Mouse (Mus musculus): Measurements from ENCODE around the gene Tgfb2.

Gene Tgfb2

GRCm38 (mm10) chr1:186655096-186655495 is 50.7 kb downstream of the Tgfb2 start:
- peak; percentile 40 for DNase-seq

- no peak for DNase-seq
These were observed 53.6 kb downstream of the Tgfb2 start for GRCm38 (mm10) chr1:186652208-186652607.

GRCm38 (mm10) chr1:186650011-186650410 is 55.8 kb downstream of the Tgfb2 start:
- no peak for DNase-seq

GRCm38 (mm10) chr1:186637304-186638213 is 68.2 kb downstream of the Tgfb2 start:
- DNase-seq: no peak

GRCm38 (mm10) chr1:186635045-186635444 is 70.7 kb downstream of the Tgfb2 start:
- no peak for DNase-seq

GRCm38 (mm10) chr1:186631457-186631856 is 74.3 kb downstream of the Tgfb2 start:
- no peak for DNase-seq

DNA sequence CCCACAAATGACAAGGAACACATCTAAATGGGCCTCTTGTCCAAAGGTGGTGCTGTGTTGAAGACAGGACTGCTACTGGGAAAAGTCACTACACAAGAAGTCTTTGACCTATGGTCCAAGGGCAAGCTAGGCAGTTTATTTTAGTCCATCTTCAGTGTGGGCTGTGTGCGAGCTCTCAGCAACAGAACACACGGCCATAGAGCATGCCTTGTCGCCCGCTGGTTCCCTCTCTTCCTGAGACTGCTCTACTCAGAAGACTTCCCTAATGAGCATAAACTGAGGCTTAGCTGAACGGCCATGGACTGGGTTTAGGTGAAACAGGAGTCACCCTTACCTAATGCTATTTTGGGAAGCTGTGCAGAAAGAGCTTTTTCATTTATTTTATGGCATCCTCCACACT is 74.8 kb downstream of the Tgfb2 start:
- no peak for DNase-seq

DNA sequence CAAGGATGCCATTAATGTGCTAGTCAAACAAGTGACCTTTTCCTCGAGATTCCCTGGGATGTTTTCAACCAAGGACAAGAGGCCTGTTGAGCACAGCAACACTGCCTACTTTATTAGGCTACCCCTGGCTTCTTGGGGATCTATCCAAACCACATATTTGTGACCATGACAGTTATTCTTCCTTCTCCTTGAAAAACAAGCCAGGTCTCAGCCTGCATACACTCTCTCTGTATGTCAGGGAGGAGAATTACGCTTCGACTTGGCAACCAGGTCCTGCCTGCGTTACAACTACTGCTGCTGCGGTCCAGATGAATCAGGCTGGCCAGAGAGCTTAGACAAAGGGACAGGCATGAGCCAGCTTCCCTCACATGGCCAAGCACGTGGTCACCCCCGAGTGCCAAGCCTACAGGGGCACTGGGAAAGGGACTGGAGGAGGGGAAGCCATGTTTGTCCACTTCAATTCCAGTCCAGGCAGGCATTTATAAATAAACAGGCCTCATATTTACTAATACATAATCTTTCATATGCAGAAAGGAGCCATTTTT is 78.3 kb downstream of the Tgfb2 start:
- peak; percentile 54 for DNase-seq

DNA sequence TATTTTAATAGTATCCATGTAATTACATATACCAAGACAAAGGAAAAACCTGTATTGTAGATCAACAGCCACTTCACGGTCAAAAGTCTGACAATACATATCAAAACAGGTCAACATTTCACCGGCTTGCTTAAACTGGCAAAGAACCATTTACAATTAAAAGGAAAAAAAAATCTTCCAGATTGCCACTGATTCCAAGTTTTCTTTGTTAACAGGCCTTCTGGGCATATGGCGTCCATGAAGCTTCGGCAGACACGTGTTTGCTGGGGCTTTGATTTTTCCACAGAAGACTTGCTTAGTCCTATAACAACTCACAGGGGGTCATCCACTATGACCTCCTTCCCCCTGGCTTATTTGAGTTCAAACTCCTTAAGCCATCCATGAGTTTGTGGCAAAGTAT is 81.3 kb downstream of the Tgfb2 start:
- DNase-seq: no peak

DNA sequence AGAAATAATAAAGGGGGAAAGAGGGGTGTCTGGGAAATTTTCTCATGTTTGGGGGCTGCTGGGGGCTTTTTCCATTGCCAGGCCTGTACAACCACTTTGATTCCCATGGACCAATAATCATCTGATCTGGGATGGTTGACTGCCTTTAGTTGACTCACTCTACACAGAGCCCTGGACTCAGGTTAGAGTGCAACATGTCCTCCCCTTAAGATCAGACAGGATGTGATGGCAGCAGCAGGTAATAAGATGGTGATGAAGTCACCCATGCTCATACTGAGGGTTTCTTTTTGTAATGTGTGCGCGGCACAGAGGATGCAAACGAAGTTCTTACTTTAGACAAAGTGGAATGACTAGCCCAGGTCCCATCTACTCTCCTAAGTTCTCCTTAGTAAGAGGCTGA is 84.0 kb downstream of the Tgfb2 start:
- DNase-seq: no peak

GRCm38 (mm10) chr1:186618285-186618684 is 87.5 kb downstream of the Tgfb2 start:
- DNase-seq: no peak

- DNase-seq: no peak
These were observed 94.4 kb downstream of the Tgfb2 start for GRCm38 (mm10) chr1:186611371-186611770.

DNA sequence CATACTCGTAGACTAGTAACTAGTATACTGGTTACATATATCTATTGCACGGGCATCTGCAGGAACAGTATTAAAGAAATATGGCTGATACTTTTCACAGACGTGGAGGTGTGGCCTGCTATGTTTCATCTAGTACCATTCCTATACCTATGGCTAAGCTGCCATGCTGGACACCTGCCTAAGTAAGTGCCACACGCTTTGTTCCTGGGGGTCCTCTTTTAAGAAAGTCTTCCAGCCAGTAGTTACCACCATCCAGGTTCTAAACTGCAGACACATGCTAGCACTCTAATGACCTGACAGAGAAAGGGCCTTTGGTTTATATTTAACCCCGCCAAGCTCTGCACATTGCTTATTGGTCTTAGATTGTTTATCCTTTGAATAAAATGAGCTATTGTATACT is 95.3 kb downstream of the Tgfb2 start:
- no peak for DNase-seq

- DNase-seq: no peak
These were observed 96.0 kb downstream of the Tgfb2 start for GRCm38 (mm10) chr1:186609793-186610233.

- DNase-seq: no peak
These were observed 97.7 kb downstream of the Tgfb2 start for GRCm38 (mm10) chr1:186608116-186608515.

DNA sequence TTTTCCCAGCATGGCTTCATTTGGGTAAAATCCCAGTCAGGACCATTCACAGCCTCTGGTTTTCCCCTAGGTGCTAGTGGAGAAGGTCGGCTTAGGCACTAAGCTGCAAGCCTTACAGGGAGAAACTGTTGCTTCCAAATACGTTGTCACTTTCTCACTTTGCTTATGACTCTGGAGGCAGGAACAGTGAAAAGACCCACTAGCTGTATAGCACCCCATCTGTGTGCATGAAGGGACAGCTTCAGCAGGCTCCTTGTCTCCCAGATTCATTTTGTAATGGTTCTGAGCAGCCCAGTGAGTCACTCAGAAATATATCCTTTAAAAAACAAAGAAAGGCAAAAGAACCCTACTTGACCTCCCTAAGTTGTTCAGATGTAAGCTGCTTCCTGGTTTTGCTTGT is 100.2 kb downstream of the Tgfb2 start:
- no peak for DNase-seq

DNA sequence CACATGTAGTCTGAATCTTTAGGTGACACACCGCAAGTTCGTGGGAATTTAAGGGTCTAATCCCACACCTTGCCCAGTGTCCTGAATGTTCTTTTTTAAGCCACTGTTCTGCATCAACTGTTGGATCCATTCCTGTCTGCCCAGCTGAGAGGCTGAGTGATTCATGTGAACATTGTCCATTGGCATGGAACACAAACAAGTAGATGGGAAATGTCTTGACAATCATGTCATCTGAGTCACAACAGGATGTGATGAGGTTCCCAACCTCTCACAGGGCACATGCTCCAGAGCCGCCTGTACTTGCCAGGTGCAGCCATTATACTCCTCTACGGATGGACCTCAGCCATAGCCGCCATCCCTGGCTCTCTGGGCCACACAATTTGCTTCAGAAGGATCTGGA is 101.7 kb downstream of the Tgfb2 start:
- no peak for DNase-seq

DNA sequence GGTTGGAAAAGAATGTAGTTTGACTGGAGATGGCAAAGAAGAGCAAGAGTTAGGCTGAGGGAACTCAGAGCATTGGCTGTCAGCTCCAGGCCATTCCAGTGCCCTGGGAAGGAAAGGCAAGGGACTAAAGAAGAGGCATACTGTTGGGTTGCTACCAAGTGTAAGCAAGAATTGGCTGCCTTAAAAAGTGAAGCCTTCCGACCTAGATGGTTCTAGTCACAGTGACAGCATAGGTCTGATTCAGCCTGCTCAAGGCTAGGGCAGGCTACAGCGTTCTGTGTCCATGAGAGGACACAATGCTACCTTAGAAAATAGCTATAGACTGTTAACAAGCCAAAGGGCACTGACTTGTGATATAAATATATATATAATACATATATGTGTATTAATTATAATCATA is 117.6 kb downstream of the Tgfb2 start:
- no peak for DNase-seq

DNA sequence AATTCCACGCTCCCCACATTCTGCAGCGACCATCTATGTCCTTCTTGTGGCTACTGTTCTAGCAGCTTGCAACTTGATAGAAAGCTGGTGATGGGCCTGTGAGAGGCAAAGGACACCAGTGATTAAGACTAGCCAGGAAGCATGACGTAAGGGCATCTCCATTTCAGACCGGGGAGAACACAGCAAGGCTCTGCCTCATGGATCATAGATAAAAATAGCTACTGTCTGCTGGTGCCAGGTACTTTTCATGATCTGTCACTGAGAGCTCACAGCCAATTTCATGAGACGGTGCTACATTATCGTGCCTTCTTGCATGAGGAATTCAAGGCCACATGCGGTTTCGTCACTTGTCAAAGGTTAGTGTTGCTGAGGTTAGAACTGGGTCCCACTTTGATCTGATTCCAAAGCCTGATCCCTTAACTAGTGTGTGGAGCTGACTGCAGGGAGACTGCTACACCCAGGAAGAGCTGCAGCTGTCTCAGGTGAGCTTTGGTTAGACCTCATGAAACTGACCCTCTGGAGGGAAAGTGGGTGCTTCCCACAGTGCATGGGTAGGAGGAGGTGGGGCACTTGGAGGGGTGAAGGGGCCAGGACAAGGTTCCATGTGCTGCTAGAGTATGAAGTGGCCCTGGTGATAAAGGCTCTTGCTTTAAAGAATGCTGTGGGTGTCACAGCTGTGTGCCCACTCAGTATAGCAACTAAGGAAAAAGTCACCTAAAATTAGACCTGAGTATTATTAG is 118.6 kb downstream of the Tgfb2 start:
- DNase-seq: no peak

DNA sequence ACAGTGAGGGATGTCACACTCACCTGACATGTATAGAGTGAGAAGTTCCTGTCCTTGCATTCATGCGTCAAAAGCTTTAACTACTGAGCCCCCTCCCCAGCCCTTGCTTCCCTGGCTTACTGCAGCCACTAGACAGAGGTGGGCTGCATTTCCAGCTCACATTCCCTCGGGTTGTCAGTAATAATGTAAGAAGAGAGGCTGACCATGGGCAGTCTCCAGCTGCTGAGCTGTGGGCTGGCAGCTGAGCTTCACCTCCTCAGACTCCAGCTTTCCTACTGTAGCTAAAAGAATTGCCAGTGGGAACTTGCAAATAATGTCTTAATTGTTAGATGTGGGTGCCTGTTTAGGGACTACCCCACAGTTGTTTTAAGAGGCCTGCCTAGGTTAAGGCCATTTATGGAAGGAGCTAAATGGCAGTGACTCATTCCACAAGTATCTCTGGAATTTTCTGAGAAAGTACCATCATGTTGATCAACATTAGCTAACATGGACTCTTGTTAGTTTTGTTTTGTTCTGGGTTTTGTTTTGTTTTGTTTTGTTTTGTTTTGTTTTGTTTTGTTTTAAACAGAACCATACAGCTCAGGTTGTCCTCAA is 120.1 kb downstream of the Tgfb2 start:
- DNase-seq: no peak

- DNase-seq: no peak
These were observed 121.9 kb downstream of the Tgfb2 start for GRCm38 (mm10) chr1:186583933-186584332.

GRCm38 (mm10) chr1:186582113-186582512 is 123.7 kb downstream of the Tgfb2 start:
- no peak for DNase-seq

DNA sequence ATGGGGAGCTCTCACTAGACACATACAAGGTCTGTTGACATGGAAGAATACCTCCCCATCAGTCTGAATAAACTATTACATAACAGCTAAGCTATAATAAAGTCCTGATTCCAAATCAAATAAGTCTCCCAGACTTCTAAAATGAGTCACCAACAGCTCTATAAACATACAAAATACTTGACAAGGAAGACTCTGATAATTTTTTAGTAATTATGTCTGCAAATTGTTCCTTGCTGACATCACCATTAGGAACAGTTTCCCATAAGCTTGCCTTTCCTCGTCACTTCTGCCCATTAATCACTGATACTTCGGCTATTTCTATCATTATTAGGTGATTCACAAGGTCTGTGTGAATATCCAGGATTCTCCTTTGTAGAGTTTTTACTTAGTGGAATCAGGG is 124.1 kb downstream of the Tgfb2 start:
- no peak for DNase-seq
